Mouse (Mus musculus) stomach, embryonic 15.5 days (tissue): ENCODE measurements at regions not wholly inside any gene's neighbourhood (a gene's known extent, or its start where the extent isn't known, plus 50 kb on each side); places are given as distances from the start of the nearest gene placed in this dataset.
"Not testable (repeated sequence)": the region's sequence is repeated elsewhere in the genome, so short reads cannot be mapped to it uniquely, and the experiment has no call there.

Source experiments
- ATAC-seq: fragments of 200-750 bp; cut with Nextera tagmentation; 2 replicates; pipeline ENCODE4 v1.8.0; 2017; ENCODE audit warnings: low read depth, moderate number of reproducible peaks, moderate TSS enrichment; ENCODE audit not compliant: insufficient read depth, low FRiP score
- H3K27ac ChIP-seq: fragments of 300-500 bp; sonication (generic); 2 replicates; pipeline ENCODE4 v1.5.1; 2015; ENCODE audit warnings: mild to moderate bottlenecking, inconsistent platforms
- H3K27me3 ChIP-seq: fragments of 300-500 bp; sonication (generic); replicated peaks from 2 replicates; pipeline ENCODE4 v1.6.1; 2015; ENCODE audit warnings: inconsistent platforms
- H3K36me3 ChIP-seq: fragments of 300-500 bp; sonication (generic); 2 replicates; pipeline ENCODE4 v1.6.1; 2015; ENCODE audit warnings: inconsistent platforms
- H3K4me1 ChIP-seq: fragments of 300-500 bp; sonication (generic); 2 replicates; pipeline ENCODE4 v1.6.1; 2015; ENCODE audit warnings: inconsistent platforms
- H3K4me2 ChIP-seq: fragments of 300-500 bp; sonication (generic); 2 replicates; pipeline ENCODE4 v1.6.1; 2015; ENCODE audit warnings: mild to moderate bottlenecking, inconsistent platforms
- H3K4me3 ChIP-seq: fragments of 300-500 bp; sonication (generic); replicated peaks from 2 replicates; pipeline ENCODE4 v1.5.1; 2015; ENCODE audit warnings: inconsistent platforms
- H3K9ac ChIP-seq: fragments of 300-500 bp; sonication (generic); 2 replicates; pipeline ENCODE4 v1.6.1; 2015; ENCODE audit warnings: inconsistent platforms
- H3K9me3 ChIP-seq: fragments of 300-500 bp; sonication (generic); 2 replicates; pipeline ENCODE4 v1.6.1; 2016; ENCODE audit warnings: inconsistent platforms
- WGBS: fragments of 180-500 bp; shearing (Covaris S2); methylation state at CpG from one replicate; pipeline ENCODE4 v1.1.7; 2015; 5-methylcytosine and 5-hydroxymethylcytosine counted together

- not testable (repeated sequence) for H3K9me3 ChIP-seq, H3K4me3 ChIP-seq, H3K9ac ChIP-seq, ATAC-seq, H3K4me2 ChIP-seq, H3K27me3 ChIP-seq, H3K36me3 ChIP-seq, H3K4me1 ChIP-seq, H3K27ac ChIP-seq
- WGBS: 54% methylated on average over 1 of the region's 1 CpGs
Measured at GRCm38 (mm10) chrX:82249456-82249855, 699.2 kb upstream of the Dmd start.

GRCm38 (mm10) chrX:82282376-82282775, 666.3 kb upstream of the Dmd start:
- H3K27ac ChIP-seq, H3K4me3 ChIP-seq, H3K9me3 ChIP-seq, H3K9ac ChIP-seq, H3K4me2 ChIP-seq, H3K4me1 ChIP-seq, H3K36me3 ChIP-seq, ATAC-seq, H3K27me3 ChIP-seq: not testable (repeated sequence)
- WGBS: 72% methylated on average over 4 of the region's 4 CpGs

- Histone ChIP-seq H3K4me3 (peak overlapping the region; percentile 18; the same call in 1 of the 2 replicates), H3K4me2 (peak overlapping the region; percentile 44), H3K27me3 (no peaks in the 10 kb centered on the region), H3K4me1 (no peaks in the 10 kb centered on the region), H3K9ac (no peak overlapping the region), H3K36me3 (no peaks in the 10 kb centered on the region), H3K27ac (no peak overlapping the region), H3K9me3 (no peaks in the 10 kb centered on the region)
- 30% methylated on average over 18 of the region's 18 CpGs for WGBS
- ATAC-seq: no peak
Measured at GRCm38 (mm10) chrX:82310764-82311492, 637.7 kb upstream of the Dmd start.
